Mouse (Mus musculus): ENCODE data around the gene Zfp626. TPM values are rescaled to one million over a fixed set of nuclear protein-coding genes. Genes with fewer than 3 reads are reported as not detected.
"Not testable (repeated sequence)": the region's sequence is repeated elsewhere in the genome, so short reads cannot be mapped to it uniquely, and the experiment has no call there.

Zfp626 gene
- total RNA-seq (2021): 1 to 10 TPM; 8.0 to 8.3 TPM
- long read RNA-seq: 0 reads

DNA sequence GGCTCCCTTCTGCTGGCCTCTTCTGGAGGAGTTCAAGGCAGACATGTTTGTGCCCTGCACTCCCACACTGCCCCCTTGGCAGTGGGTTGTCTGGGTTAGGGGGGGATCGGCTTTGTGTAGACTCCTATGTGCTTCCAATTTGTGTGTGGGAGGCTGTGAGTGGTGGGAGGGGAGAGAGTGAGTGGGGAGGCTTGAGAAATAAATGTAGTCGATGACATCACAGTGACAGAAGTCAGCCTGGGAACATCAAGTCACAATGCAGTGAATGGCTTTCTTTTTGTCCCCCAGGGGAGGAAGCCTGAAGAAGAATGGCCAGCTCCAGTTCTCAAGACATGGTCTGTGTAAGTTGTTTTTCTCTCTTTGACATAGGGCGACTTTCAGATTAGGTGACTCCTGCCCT is at the start of gene Zfp626:
Zfp626 (plus strand) TSS at position 301 of the 400 bp plus-strand sequence.
- DNase-seq (ENCODE audit: low spot score in 2 of 2): not testable (repeated sequence)

DNA sequence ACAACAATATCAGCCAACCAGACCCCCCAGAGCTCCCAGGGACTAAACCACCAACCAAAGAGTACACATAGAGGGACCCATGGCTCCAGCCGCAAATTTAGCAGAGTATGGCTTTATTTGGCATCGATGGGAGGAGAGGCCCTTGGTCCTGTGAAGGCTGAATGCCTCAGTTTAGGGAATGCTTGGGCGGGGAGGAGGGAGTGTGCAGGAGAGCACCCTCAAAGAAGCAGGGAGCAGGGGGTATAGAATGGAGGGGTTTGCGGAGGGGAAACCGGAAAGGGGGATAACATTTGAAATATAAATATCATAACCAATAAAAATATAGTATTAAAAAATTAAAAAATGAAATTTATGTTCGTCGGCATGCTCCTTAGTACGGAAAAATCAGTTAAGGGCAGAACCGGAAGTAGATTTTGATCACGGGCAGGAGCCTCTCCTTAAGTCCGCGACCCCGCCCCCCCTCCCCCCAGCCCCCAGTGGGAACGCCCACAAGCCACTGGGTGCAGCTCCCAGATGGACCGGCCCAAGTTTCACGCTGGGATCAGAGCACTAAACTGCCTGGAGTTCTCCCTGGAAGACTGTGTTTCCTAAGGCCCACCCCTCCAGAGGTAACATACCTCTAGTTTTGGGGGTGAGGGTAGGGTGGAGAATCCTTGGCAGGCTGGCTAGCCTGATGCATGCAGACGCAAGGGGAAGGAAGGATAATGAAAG is 41.7 kb upstream of the Zfp626 start:
- no peak for DNase-seq (ENCODE audit: low spot score in 2 of 2)

DNA sequence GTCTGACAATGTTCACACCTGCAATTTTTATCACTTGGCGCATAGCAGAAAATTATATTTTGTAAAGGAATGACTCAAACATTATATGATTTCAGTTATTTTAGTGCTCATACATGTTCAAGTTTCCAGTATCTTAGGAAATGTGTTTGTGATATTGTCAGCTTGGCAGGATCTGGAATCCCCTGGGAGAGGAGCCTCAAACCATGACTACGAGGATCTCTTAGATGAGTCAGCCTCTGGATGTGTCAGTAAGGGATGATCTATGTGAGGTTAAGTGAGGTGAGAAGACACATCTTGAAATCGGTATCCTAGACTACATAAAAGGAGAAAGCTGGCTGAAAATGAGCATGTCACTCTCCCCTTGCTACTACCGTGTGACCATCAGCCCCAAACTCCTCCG is 17.7 kb upstream of the Zfp626 start:
- no peak for DNase-seq (ENCODE audit: low spot score in 2 of 2)

DNA sequence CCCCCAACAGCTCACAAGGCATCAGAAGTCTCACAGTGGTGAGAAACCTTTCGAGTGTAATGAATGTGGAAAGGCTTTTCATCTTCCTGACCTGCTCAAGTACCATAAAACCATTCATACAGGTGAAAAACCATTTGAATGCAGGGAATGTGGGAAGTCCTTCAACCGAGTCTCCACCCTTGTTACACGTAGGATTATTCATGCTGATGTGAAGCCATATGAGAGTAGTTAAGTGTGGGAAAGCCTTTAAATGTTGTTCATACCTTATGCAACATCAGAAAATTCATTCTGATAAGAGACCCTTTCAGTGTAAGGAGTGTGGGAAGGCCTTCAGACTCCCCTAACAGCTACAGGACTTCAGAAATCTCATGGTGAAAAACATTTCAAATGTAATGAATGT is 13.1 kb upstream of the Zfp626 start:
- DNase-seq (ENCODE audit: low spot score in 2 of 2): not testable (repeated sequence)

DNA sequence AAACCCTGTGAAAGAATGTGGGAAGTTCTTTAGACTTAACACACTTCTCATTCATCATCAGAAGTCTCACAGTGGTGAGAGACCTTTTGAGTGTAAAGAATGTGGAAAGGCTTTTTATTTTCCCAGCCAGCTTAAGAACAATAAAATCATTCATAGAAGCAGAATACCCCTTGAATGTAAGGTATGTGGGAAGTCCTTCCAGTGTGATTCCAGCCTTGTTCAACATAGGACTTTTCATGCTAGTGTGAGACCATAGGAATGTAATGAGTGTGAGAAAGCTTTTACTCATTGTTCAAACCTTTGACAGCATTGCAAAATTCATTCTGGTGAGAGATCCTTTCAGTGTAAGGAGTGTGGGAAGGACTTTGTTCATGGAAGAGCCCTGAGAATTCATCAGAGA is 12.4 kb upstream of the Zfp626 start:
- no peak for DNase-seq (ENCODE audit: low spot score in 2 of 2)

DNA sequence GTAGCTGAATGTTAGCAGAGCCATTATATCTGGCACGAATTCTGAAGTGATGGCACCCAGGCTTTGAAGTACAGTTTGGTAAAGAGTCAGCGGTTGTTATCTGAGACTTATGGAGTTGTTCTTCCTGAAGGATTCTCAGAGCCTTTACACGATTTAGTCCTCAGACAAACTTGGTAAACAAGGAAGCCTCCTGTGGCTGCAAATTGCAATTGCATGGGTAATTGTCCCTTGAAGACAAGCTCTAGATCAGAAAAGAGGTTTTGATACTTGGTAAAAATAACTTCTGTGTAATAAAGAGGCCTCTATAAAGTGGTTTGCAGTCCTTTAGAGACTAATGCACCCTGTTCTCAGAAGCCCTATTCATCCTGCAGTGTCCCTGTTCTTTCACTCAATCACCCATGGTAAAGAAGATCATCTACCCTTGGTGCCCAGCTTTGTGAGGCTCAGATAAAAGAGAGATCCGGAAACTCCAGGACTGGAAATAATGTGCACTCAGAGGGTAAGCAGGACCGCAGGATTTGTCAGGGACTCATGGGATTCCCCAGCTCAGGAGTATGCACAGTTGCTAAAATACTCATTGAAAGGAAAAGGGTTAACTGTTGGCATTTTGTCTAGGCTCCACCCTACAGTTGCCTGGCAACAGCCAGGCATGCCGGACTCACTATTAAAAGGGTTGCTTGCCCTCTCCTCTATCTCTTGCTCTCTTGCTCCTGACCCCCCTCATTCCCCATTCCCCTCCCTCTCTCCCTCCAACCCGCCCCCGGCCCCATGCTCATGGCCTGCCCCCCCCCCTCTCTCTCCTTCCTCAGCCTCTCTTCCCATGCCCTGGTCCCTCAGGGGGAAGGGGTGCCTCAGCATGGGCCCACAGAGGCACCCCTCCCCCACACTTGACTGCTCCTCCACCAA is 8.8 kb upstream of the Zfp626 start:
- DNase-seq (ENCODE audit: low spot score in 2 of 2): no peak

DNA sequence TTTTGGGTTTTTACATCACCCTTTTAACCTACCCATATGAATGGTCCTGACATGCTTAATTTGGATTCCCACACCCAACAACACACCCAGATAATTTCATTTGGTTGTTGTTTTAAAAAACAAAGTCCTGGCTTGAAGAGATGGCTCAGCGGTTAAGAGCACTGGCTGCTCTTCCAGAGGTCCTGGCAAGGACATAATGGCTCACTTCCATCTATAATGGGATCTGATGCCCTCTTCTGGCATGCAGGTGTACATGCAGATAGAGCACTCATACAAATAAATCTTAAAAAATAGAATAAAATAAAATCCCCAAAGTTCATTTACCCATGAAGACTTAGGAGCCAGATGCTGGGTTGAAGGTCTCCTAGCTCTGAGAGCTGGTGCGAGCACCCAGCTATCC is 5.9 kb upstream of the Zfp626 start:
- no peak for DNase-seq (ENCODE audit: low spot score in 2 of 2)

DNA sequence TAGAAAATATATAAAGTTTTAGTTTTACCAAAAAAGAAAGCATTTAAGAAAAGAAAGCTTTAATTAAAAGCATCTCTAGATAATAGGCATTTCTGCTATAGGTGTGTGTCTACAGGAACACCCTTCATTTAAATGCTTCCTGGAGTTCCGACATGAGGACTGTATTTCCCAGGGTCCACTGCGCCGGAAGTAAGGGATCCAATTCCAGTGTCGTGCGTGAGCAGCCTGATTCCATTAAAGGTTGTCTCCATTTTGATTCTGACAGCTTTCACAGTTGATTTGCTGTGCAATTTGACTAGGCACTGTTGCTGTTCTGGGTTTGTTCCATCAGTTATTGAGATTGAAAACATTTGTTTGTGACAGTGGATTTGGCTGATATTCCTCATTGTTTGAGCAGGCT is 4.0 kb upstream of the Zfp626 start:
- DNase-seq (ENCODE audit: low spot score in 2 of 2): no peak

DNA sequence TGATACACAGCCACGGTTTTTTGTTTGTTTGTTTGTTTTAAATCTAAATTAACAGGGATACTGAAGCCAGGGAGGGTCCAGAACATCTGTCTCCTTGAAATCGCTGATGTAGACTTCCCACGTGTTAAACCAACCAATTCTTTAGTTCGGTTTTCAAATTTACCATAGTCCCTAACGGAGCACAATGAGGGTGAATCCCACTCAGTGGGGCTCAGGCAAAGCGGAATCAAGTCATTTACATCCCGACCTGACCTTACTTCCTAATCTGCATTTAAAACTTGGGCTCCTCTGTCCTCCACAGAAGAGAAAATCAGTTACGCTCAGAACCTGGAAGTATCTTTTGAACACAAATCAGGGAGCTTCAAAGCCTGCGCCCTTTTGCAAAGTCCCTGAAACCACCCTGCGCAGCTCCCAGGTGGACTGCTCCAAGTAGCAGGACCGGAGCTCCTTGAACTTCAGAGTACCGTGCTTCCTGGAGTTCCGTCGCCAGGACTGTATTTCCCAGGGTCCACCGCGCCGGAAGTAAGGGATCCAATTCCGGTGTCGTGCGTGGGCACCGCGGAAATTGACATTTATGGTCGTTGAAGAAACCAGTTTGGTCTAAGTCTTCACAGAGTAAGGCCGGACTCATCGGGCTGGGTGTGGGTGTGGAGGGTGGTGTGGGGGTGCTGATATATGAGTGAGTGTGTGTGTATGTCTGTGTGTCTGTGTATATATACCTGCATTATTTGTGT is 2.5 kb upstream of the Zfp626 start:
- peak; percentile 81 to 91 for DNase-seq (ENCODE audit: low spot score in 2 of 2)

DNA sequence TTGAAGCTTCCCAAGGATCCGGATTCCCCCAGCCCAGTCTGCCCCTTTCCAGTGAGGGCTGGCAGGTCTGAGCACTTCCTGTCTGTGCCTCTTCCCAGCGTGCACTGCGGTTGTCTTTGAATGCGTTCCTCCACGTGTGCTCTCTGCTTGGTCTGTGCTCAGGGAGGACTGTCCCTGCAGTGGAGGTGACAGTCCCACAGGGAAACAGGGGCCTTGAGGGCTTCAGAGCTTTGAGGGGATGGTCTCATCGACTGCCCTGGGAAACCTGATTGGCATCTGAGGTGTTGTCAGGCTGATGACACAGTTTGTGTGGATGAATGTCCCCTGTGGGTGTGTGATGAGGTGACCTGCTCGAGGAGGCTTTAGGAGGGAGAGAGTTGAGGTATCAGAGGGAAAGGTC is 309 bp downstream of the Zfp626 start:
- DNase-seq (ENCODE audit: low spot score in 2 of 2): not testable (repeated sequence)

DNA sequence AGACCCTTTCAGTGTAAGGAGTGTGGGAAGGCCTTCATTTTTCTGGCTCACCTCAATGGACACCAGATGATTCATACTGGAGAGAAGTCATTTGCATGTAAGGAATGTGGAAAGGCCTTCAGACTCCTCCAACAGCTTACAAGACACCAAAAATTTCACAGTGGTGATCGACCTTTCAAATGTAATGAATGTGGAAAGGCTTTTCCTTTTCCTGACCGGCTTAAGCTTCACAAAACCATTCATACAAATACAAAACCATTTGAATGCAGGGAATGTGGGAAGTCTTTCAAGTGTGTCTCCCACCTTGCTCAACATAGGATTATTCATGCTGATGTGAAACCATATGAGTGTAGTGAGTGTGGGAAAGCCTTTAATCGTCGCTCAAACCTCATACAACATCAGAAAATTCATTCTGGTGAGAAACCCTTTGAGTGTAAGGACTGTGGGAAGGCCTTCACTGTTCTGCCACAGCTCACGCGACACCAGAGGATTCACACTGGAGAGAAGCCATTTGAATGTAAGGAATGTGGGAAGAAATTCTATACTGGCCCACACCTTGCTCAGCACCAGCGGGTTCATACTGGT is 11.6 kb downstream of the Zfp626 start:
- DNase-seq (ENCODE audit: low spot score in 2 of 2): no peak

DNA sequence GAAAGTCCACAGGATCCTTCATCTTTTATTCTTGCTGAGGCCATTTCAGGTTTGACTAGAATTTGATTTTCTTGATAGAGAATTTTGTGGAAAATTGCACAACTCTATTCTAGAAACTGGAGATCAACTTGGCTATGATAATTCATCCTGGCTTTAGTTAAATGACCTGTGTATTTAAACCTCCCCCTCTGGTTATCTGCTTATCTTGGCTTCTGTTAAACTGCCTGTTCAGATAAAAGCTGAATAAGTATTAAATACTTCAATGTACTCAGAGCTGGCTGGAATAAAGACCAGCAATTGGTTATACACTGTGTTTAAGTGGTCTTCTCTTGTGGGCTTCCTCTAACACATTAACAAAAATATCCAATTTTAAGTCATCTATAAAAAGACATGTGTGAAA is 15.6 kb downstream of the Zfp626 start:
- DNase-seq (ENCODE audit: low spot score in 2 of 2): no peak

DNA sequence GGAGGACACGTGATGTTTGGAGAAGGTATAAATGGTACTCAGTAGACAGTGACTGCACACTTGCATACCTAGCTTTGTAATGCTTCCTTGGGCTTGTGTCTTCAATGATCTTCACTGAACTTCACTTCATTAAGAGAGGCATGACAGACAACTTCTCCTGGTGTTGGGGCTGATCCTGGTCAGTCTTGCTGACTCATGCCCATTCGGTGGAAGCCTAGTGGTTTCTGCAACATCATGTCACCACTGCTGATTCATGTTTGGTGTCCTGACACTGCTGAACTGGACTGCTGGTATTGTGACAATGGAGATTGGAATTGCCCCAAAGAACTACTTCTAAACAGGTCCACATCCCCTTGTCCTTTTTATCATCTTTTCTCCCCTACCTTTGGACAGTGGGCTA is 27.1 kb downstream of the Zfp626 start:
- no peak for DNase-seq (ENCODE audit: low spot score in 2 of 2)

DNA sequence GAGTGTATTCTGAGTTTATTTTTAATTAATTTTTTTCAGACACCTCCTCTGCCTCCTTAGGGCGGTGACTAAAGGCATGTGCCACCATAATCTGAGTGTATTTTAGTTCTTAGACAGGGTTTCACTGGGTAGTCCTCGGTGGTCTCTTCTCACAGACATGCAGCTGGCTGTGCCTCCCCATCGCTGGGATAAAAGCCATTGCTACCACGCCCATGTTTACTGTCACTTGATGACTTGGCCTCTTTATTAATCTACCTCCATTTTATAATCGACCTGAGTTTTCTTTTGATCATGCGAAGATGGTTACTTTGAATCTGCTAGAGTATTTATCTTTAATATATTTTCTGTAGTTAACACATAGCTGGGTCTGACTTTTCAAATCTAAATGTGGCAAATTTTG is 30.9 kb downstream of the Zfp626 start:
- DNase-seq (ENCODE audit: low spot score in 2 of 2): no peak

DNA sequence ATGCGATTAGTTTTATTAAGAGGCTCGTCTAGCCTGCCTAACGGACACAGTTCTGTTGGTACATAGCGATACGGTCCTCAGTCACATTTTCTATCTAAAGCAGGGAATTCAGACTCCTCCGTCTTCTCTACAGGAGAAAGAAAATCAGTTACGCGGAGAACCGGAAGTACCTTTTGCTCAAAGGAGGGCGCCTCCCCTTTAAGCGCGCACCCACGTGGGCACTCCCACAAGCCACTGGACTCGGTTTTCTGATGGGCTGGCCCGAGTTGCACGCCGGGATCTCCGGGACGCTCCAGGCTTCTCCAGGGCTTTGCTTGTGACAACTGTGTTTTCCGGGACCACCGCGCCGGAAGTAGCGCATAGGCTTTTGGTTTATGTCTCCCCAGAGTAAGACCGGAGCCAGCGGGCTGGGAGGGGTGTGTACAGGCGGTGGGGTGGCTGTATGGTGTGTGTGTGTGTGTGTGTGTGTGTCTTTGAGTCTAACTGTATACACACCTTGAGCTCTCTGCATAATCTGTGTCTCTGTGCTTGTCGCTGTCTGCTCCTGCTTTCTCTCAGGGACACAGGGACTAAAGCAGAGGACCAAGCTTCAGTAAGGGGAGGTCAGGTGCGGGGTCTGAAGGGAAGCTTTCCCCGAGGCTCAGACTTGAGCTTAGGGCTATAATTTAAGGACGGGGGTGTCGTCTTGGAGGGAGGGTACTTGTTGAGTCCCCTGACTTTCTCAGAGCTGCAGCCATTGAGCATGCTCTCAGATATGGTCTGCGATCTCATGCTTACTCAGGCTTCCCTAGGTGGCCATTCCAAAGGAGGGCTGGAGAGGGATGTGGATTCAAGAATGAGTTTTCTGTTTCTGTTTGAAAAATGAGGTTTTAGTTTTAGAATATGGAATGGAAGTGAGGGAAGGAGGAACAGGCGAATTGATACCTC is 31.6 kb downstream of the Zfp626 start, which contains the start of gene Zfp59:
Zfp59 (plus strand) TSS at position 285 of the 927 bp plus-strand sequence.
- DNase-seq (ENCODE audit: low spot score in 2 of 2): peak; percentile 84 to 92

DNA sequence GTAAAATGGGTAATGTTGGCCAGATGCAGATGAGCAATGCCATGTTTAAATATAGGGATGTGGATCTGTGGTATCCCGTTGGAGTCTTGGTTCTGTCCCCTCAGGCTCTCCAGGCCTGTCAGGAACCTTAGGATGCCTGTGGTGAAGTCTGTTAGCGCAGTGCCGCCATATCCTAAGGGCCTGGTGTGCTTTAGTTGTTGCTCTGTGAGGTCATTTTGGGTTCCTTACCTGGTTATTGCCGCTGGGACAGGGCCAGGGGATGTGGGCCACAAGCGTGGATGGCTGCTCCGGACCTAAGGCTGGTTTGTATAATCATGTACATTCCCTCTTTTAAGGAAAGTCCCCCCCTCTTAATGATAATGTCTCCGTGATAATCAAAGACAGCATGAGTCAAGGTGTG is 32.6 kb downstream of the Zfp626 start:
- DNase-seq (ENCODE audit: low spot score in 2 of 2): no peak

DNA sequence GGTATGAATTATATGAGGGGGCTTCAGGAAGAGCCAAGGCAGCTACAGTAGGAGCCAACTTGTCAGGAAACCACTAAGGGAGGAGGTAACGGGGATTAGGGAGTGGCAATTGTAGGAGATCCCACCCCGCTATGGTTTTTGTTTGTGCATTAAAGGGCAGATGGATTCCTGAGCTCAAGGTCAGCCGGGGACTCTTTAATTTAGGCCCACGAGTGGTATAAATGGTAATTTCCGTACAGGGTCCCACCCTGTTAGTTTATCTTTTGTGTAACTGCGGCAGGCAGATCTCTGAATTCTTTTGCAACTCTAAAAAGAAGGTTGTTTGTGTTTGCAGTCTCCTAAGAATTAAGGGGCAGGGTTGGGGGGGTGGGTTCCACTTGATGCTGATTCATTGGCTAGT is 33.1 kb downstream of the Zfp626 start:
- DNase-seq (ENCODE audit: low spot score in 2 of 2): no peak

DNA sequence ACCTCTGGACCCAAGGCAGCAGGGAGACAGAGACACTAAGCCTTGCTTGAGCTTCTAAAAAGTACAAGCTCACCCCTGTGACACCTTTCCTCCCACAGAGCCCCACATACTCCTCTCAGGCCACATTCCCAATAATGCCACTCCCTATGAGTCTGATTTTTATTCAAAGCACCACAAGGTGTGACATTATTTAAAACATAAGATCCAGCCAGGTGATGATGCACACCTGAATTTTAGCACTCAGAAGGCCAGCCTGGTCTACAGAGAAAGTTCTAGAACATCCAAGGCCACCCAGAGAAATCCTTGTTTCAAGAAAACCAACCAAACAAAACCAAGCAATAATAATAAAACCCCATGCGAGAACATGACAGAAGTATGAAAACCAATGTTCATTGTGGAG is 50.2 kb downstream of the Zfp626 start, which contains the start of gene Zfp607a:
Zfp607a (plus strand) TSS at position 301 of the 400 bp plus-strand sequence.
- no peak for DNase-seq (ENCODE audit: low spot score in 2 of 2)

DNA sequence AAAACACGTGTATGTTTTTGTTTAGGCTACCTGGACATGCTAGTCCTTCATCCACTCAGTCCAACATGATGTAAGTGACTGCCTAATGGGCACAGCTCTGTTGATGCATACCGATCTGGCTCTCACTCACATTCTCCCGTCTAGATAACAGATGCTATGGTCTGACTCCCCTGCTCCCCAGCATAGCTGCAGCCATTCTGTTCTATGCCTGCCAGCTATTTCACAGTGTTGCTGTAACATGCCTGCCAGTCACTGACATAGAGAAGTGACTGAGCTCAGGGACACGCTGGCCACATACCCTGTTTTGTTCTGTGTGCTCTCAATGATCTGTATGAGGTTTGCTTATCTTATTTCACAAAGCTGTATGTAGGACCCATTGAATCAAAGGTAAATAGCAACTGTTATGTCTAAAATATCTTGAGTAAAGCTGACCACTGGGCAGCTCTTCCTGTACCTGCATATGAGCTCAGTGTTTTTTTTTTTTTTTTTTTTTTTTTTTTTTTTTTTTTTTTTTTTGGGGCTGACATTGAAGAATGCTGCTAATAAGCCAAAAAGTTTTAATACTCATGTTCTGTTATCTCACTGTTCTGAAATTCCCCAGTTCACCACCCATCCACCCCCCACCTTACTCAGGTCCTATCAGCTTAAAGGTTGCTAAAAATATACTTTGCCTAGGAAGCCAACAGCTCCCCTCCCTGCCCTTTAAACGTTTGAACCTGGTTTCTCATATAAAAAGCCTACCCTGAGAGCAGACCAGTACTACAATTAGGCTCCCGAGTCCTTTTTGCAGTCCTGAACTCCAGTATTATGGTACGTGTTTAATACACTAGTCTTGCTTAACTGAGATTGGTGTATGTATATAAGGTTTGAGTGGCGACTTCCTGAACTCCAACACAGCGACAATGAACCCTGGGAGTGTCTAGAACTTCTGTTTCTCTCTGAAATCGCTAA is 52.6 kb downstream of the Zfp626 start:
- DNase-seq (ENCODE audit: low spot score in 2 of 2): no peak
